Mouse (Mus musculus) c-Kit-positive CD71-positive TER-119-positive erythroid progenitor cells, embryonic 14.5 days (primary cell): Measurements from ENCODE around the gene Eps15l1.

Source experiments
- DNase-seq: peaks from one replicate; pipeline ENCODE4 v3.0.0-alpha.2; 2013; ENCODE audit warnings: low spot score

Gene Eps15l1

GRCm38 (mm10) chr8:72413839-72414238 is 7.4 kb downstream of the Eps15l1 start:
- peak; percentile 89 for DNase-seq

DNA sequence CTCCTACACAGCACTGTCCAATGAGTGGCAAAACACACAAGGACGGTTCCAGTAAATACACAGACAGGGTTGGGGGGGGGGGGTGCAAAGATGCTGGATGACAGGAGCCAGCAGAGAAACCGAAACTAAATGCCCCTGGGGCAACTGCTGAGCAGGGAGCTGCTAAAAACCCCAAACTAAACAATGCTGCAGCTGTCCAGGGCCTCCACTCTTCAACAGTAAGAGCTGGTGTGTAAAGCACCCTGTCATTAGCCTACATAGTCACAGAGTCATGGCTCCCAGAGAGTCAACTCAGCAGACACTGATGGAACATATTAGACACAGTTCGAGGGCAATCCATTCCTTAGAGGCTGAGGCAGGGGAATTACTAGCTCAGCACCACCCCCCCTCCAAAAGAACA is 11.8 kb downstream of the Eps15l1 start:
- DNase-seq, result no peak

DNA sequence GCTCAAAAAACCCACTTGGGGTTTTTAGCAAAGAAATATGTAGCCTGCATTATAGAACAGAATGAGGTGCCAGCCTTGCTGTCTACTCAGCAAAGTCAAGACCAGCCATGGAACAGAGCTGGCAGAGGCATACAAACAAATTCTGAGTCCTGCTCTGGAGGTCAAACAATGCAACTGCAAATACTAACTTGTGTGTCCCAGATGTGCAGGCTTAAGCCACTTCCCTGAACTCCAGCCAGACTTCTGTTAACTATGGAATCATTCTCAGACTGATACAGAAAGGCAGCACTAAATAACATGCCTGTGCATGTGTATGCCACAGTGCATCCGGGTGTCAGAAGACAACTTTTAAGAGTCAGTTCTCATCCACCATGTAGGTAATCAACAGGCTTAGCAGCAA is 13.4 kb downstream of the Eps15l1 start:
- no peak for DNase-seq

DNA sequence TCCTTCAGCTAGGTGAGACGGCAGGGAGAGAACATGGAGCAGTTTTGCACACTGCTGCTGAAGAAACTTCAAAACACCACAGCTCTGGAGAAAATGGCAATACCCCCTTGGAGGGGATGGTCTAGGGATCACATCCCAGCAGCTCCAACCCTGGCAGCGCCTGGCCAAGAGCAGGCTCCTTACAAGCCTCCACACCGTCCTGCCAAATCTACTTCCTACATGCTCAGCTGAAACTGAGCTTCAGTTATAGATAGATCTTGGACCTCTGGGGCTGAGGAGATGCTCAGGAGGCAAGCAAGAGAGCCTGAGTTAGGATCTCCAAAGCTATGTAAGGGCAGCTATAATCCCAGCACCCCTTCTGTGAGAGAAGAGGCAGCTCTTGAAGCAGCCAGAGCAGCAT is 18.3 kb downstream of the Eps15l1 start:
- no peak for DNase-seq

- no peak for DNase-seq
Measured at GRCm38 (mm10) chr8:72401381-72401780, 19.9 kb downstream of the Eps15l1 start.

DNA sequence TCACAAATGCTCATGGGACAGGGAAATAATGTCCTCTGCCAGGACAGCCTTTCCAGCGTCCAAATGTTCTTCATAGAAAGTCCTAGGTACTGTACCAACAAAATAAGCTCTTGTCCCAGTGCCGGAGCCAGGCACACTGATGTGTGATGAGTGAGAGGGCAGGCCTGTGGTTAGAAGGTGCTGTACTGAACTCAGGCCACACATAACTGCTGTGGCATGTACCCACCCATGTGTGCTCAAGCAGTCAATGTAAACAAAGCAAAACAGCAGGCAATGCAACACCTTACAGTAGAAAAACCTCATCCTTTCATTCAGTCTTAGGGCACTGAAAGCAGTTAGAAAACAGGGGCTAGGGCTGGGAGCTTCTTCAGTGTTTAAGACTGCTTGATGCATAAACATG is 35.5 kb downstream of the Eps15l1 start:
- no peak for DNase-seq

- DNase-seq, result no peak
Measured at GRCm38 (mm10) chr8:72382395-72382794, 38.9 kb downstream of the Eps15l1 start.

- DNase-seq, result no peak
Measured at GRCm38 (mm10) chr8:72380656-72381055, 40.6 kb downstream of the Eps15l1 start.

DNA sequence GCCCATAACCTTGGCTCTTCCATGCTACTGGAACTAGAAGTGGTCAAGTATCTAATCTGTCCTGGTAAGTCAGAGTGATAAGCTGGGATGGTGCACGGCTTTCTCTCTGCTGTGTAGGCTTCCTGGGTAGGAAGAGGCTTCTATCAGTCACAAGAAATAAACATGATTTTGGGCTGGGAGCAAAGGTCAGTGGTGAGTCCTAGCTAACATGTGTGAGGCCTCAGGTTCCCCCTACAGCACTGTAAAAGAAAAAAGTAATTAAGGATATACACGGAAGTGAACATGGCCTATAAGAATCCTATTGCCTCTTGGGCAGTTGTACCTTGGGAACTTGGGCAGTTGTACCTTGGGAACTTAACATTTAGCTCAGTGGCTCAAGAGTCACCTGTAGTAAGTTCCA is 44.4 kb downstream of the Eps15l1 start:
- no peak for DNase-seq

- no peak for DNase-seq
Measured at GRCm38 (mm10) chr8:72376309-72376708, 45.0 kb downstream of the Eps15l1 start.

DNA sequence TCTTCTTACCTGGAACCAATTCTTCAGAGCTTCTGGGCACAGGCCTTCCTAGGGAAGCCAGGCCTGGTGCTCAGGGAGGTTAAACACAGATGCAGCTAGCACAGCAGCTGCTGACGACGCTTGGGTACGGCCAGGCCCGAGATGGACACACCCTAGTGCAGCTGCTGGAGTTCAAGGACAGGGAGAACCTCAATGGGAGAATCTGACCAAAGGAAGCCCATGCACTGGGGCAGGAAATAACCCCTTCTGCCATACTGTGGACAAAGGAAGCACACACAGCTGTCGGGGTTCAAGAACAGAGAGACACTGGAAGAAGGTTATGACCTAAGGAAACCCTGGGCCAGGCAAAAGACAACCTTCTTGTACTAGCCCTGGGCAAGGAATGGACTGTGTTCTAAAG is 46.1 kb downstream of the Eps15l1 start:
- DNase-seq, result no peak

DNA sequence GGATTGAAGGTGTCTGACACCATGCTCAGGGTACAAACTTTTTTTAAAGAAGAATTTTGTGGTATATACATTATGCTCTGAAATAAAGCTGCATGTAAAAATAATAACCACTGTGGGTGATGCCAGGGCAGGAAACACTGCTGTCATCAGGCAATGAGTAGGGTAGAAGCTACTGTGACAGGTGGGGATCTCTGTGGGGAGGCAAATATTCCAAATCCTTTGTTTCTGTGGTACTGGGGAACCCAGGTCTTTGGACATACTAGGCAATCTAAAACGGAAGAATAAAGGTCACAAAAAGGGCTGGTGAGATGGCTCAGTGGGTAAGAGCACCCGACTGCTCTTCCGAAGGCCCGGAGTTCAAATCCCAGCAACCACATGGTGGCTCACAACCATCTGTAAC is 48.9 kb downstream of the Eps15l1 start:
- no peak for DNase-seq

- no peak for DNase-seq
Measured at GRCm38 (mm10) chr8:72371356-72371755, 49.9 kb downstream of the Eps15l1 start.

DNA sequence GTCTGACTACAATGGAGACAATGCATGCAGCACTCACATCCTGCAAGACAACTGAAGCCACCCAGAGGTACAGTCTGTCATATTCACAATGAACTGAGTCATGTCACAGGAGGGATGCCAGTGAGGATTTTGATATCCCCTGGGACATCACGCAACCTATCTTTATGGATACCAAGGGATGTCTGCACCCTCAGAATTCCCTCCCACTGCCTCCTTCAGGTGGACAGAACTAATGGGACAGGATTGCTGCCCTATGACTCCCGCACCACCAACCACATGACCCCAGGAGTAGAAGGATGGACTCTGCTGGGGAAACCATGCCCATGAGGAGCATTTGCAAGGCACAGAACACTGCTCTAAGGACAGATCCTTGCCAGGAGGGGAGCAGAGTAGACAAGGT is 54.8 kb downstream of the Eps15l1 start:
- DNase-seq, result no peak

DNA sequence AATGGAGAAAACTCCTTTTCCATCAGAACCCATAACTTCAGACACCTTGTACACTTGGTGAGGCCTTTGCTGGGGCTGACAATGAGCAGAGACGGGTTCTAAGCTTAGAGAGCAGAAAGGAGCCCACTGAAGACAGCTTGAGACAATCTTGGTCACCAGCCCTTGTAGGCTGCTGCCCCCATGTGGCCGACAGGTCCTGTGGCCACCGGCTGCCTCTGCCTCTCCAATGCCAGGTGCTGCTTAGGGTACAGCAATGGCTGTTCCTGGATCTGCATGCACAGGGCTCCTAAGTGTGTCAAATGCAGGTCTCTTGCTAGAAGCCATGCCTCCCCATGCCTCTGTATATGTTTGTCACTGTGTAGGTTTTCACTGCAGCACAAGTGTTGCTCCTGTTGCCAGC is 55.4 kb downstream of the Eps15l1 start:
- DNase-seq, result peak; percentile 33

- DNase-seq, result no peak
Measured at GRCm38 (mm10) chr8:72365016-72365415, 56.2 kb downstream of the Eps15l1 start.

DNA sequence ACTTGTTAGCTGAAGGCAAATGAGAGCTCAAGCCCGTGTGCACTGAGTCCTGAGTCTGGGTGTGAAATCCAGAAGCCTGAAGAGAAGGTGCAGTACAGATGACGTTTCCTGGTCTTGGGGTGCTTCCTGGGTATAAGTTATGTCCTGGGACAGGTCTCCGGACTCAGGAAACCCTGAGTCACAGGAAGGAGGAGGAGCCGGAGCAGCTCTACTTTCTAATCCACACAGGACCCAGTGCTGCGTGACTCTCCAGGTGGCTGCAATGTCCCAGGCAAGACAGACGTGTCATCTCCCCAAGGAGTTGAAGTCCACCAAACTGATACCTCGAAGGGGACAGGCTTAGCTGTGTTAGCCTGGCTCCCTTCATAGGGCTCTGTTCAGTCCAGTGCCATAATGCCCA is 57.8 kb downstream of the Eps15l1 start:
- DNase-seq, result no peak

DNA sequence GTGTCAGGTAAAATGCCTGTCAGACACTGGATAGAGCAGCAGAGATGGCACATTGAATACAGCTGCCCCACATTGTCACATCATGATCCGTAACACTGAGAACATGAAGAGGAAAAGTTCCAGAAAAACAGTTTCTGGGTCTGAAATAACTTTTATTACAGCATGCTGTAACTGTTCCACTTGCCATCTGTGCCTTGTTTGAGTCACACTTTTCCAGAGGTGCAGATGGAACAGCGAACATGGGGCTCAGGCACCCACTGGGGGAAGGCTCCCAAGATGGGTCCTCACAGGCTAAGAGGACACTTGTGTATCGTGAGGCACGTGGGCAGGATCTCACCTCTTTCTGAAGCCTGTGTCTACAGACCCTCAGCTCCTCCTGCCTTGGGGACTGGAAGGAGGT is 58.5 kb downstream of the Eps15l1 start:
- no peak for DNase-seq

GRCm38 (mm10) chr8:72360162-72360561 is 61.1 kb downstream of the Eps15l1 start:
- no peak for DNase-seq

GRCm38 (mm10) chr8:72356593-72356992 is 64.7 kb downstream of the Eps15l1 start:
- DNase-seq, result no peak

DNA sequence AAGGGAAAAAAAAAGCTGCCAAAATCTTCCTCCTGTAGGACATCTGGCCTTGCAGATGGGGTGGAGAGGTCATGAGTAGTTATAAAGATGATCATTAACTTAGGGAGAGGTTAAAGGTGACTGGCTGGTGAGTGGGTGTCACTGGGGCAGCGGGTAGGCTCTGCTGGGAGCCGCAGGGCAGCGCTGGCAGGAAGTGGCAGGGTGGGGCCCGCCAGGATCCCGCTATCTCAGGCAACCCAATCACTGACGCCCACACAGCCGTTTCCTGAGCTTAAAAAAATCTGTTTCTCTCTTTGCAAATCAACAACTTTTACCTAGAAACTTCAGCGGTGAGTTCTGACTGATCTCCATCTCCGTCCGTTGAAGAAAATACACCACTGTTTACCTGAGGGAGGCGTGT is 67.0 kb downstream of the Eps15l1 start:
- peak; percentile 17 for DNase-seq

DNA sequence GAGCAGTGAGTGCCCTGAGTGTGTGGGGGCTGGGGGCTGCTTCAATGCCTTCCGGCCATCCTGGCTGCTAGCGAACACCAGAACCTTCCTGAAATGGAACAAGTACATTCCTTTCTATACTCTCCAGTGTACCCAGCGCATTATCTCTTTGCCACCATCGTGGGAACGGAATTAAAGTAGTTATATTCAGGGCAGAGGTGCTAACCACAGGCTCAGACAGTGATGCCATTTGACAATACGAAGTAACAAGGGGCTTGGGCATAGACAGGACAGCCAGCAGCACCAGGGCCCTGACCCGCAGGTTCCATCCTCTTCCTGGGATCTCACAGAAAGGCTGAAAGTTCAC is 67.6 kb downstream of the Eps15l1 start:
- DNase-seq, result no peak

GRCm38 (mm10) chr8:72352951-72353699 is 68.1 kb downstream of the Eps15l1 start:
- no peak for DNase-seq

DNA sequence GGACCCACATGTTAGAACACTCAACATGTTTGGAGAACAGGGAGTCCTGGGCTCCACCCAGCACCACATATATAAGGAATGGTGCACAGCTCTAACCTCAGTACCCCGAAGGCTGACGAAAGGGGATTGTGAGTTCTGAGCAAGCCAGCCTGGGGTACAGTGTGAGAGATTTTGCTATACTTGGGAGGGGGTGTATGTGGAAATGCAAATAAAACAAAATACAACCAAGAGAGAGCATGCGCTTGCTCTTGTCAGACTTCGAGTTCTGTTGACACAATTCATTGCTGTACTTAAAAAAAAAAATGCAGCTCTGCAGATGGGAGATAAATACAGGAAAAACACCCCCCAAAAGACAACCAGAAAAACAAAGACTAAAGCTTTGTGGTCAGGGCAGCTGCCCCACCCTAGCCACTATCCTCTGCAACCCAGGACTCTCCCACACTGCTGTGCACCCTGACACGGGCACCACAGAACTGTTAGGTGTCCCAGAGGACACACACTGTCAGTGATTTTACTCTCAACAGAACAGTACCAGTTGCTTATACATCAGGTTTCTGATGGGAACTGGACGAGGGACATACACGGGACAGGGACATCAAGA is 69.8 kb downstream of the Eps15l1 start:
- DNase-seq, result no peak
